Mouse (Mus musculus) frontal cortex, adult (tissue): ENCODE results near the gene Cutal.

Experiments
- ATAC-seq: cut with Nextera tagmentation; 2 replicates; pipeline ENCODE4 v1.9.2; 2017; ENCODE audit warnings: mild to moderate bottlenecking, moderate library complexity, mixed read lengths; ENCODE audit not compliant: low TSS enrichment

Gene Cutal

DNA sequence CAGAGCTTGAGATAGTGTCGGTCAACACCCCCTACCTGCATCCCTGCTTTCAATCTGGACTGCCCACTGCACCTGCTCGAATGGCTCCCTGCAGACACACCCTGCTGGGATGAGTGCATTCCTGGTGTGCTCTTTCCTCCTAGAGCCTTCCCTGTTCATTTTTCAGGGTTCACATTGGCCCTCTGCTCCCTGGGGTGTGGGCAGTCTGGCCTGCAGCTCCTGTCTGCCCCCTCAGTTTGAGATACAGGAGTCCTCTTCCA, 40.6 kb downstream of the Cutal start:
- no peak for ATAC-seq

DNA sequence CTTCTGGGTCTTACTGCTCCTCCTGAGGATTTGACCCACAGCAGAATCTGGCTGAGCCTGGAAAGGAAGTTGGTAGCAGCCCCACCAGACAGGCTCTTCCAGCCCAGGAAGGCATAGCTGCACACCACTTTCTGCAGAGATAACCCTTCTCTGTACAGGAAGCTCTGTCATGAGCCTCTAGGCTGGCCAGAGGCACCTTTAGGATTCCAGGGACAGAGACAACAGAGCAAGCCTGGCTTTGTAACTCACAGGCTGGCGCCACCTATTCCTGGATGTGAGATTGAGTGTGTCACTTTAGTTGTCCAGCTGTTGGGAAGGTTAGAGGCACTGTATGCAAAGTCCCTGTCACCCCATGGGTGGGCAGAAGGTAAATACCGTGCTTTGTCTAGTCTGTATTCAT, 40.9 kb downstream of the Cutal start:
- ATAC-seq: no peak

GRCm38 (mm10) chr2:34920144-34920543, 45.9 kb downstream of the Cutal start:
- no peak for ATAC-seq

- ATAC-seq: no peak
These were observed 48.5 kb downstream of the Cutal start for GRCm38 (mm10) chr2:34922729-34923128.

GRCm38 (mm10) chr2:34927320-34927719, 53.1 kb downstream of the Cutal start:
- no peak for ATAC-seq

- ATAC-seq: no peak
These were observed 63.3 kb downstream of the Cutal start for GRCm38 (mm10) chr2:34937460-34937859.

GRCm38 (mm10) chr2:34938269-34939208, 64.3 kb downstream of the Cutal start:
- ATAC-seq: no peak

DNA sequence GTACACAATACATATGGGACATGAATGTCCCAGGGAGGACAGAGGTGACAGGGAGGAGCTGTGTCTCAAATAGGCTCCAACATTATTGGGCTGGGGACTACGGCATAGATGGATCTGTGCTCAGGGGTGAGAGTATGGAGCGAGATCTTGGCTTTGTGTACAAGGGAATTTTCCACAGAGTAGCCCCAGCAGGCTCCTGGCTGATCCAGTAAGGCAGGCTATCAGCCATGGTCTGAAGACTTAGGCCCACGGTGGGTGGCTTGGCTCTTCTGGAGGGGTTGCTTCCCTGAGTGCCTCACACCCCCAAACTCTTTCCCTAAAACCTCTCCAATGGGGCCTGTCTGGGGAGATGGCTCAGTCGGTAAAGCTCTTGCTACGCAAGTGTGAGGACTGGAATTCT, 66.0 kb downstream of the Cutal start:
- no peak for ATAC-seq

DNA sequence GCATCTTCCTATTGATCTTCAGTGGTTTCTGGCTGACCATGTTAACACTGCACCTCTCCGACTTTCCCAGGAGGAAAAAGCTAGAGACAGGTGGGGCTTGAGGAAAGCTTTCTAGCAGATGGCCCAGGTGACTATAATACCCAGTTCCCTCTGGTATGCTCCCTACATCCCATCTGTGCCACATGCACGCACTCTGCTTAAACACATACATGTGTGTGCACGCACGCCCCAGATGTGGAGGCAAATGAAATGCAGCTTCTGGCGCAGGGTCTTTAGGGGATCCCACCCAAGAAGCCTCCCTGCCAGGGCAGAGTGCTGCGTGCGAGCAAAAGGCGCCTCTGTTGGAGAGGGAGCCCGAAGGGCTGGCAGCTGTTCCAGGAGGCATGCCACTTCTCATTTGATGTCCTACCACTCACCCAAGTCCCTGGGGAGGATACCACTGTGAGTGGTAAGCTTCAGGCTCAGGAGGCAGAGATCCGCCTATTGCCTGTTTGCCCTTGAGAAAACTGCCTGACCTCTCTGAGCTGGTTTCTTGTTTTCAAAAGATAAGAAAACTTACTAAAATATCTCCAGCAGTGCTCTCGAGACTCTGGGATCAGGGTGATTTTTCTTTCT, 67.0 kb downstream of the Cutal start:
- no peak for ATAC-seq
